Mouse (Mus musculus): Measurements from ENCODE around the gene Mettl7a2. TPM values are rescaled to one million over a fixed set of nuclear protein-coding genes. Genes with fewer than 3 reads are reported as not detected.
"Not testable (repeated sequence)": the region's sequence is repeated elsewhere in the genome, so short reads cannot be mapped to it uniquely, and the experiment has no call there.

Gene Mettl7a2
- polyA plus RNA-seq (2011; ENCODE audit: insufficient read depth, insufficient read length, low replicate concordance, missing spikeins) = not detected in 2 replicates

- no peak within 1 kb of the TSS for H3K27ac ChIP-seq (ENCODE audit: control insufficient read depth, insufficient read depth, low read depth, low read length, poor library complexity)
- no peaks in the 10 kb centered on the region for H3K4me1 ChIP-seq (ENCODE audit: control insufficient read depth, insufficient read depth, low read length)
- 88% methylated on average over 10 of the region's 10 CpGs for WGBS
- no peak for TF ChIP-seq POLR2A (IDR thresholded peaks at IDR 0.05; ENCODE audit: borderline replicate concordance, control insufficient read depth, low read depth, low read length)
- no peak for TF ChIP-seq CTCF (IDR thresholded peaks at IDR 0.05; ENCODE audit: control insufficient read depth, insufficient read depth, low read length)
- H3K4me3 ChIP-seq (replicated peaks; ENCODE audit: control insufficient read depth, low read depth, low read length) = no peak within 1 kb of the TSS
These were observed at the start of gene Mettl7a2, which contains the start of gene Methig1 for GRCm38 (mm10) chr15:100352711-100353250. Gene Mettl7a2, plus strand, starts transcription at chr15:100353200. Gene Methig1, plus strand, starts transcription at chr15:100353149.

GRCm38 (mm10) chr15:100303428-100304018 is 49.5 kb upstream of the Mettl7a2 start:
- Histone ChIP-seq H3K4me3 (replicated peaks; ENCODE audit: control insufficient read depth, low read depth, low read length) (peak overlapping the region; percentile 37), H3K4me1 (ENCODE audit: control insufficient read depth, insufficient read depth, low read length) (no peaks in the 10 kb centered on the region; the same call in 1 of the 2 replicates), H3K27ac (ENCODE audit: control insufficient read depth, insufficient read depth, low read depth, low read length, poor library complexity) (peak overlapping the region; percentile 64)
- no peak for TF ChIP-seq CTCF (IDR thresholded peaks at IDR 0.05; ENCODE audit: control insufficient read depth, insufficient read depth, low read length)
- no peak for TF ChIP-seq POLR2A (IDR thresholded peaks at IDR 0.05; ENCODE audit: borderline replicate concordance, control insufficient read depth, low read depth, low read length)
- 10% methylated on average over 8 of the region's 8 CpGs for WGBS

GRCm38 (mm10) chr15:100304019-100304991 is 48.7 kb upstream of the Mettl7a2 start, which contains the start of gene Mettl7a1:
Gene Mettl7a1, plus strand, starts transcription at chr15:100304140.
- peak; percentile 58; the same call in 1 of the 2 replicates for TF ChIP-seq POLR2A (IDR thresholded peaks at IDR 0.05; ENCODE audit: borderline replicate concordance, control insufficient read depth, low read depth, low read length)
- no peak for TF ChIP-seq CTCF (IDR thresholded peaks at IDR 0.05; ENCODE audit: control insufficient read depth, insufficient read depth, low read length)
- Histone ChIP-seq H3K4me1 (ENCODE audit: control insufficient read depth, insufficient read depth, low read length) (no peaks in the 10 kb centered on the region; the same call in 1 of the 2 replicates), H3K4me3 (replicated peaks; ENCODE audit: control insufficient read depth, low read depth, low read length) (peak within 1 kb of the TSS; percentile 79), H3K27ac (ENCODE audit: control insufficient read depth, insufficient read depth, low read depth, low read length, poor library complexity) (peak within 1 kb of the TSS; percentile 96)
- WGBS = under 1% methylated on average over 26 of the region's 30 CpGs

GRCm38 (mm10) chr15:100306201-100306600 is 46.8 kb upstream of the Mettl7a2 start:
- Histone ChIP-seq H3K27ac (ENCODE audit: control insufficient read depth, insufficient read depth, low read depth, low read length, poor library complexity) (no peak overlapping the region), H3K4me3 (replicated peaks; ENCODE audit: control insufficient read depth, low read depth, low read length) (no peak overlapping the region), H3K4me1 (ENCODE audit: control insufficient read depth, insufficient read depth, low read length) (no peaks in the 10 kb centered on the region; the same call in 1 of the 2 replicates)
- TF ChIP-seq POLR2A (IDR thresholded peaks at IDR 0.05; ENCODE audit: borderline replicate concordance, control insufficient read depth, low read depth, low read length) = no peak
- TF ChIP-seq CTCF (IDR thresholded peaks at IDR 0.05; ENCODE audit: control insufficient read depth, insufficient read depth, low read length) = no peak
- WGBS = 45% methylated on average over 2 of the region's 2 CpGs

- TF ChIP-seq CTCF (IDR thresholded peaks at IDR 0.05; ENCODE audit: control insufficient read depth, insufficient read depth, low read length) = peak; percentile 34
- not testable (repeated sequence) for H3K4me3 ChIP-seq (replicated peaks; ENCODE audit: control insufficient read depth, low read depth, low read length); H3K27ac ChIP-seq (ENCODE audit: control insufficient read depth, insufficient read depth, low read depth, low read length, poor library complexity); H3K4me1 ChIP-seq (ENCODE audit: control insufficient read depth, insufficient read depth, low read length)
- WGBS = 11% methylated on average over 11 of the region's 11 CpGs
These were observed 45.4 kb upstream of the Mettl7a2 start for GRCm38 (mm10) chr15:100307438-100308096.

- Histone ChIP-seq H3K27ac (ENCODE audit: control insufficient read depth, insufficient read depth, low read depth, low read length, poor library complexity) (no peak overlapping the region), H3K4me3 (replicated peaks; ENCODE audit: control insufficient read depth, low read depth, low read length) (no peak overlapping the region), H3K4me1 (ENCODE audit: control insufficient read depth, insufficient read depth, low read length) (no peaks in the 10 kb centered on the region)
- WGBS = 6% methylated on average over 2 of the region's 2 CpGs
- TF ChIP-seq CTCF (IDR thresholded peaks at IDR 0.05; ENCODE audit: control insufficient read depth, insufficient read depth, low read length) (no peak), POLR2A (IDR thresholded peaks at IDR 0.05; ENCODE audit: borderline replicate concordance, control insufficient read depth, low read depth, low read length) (no peak)
These were observed 40.7 kb upstream of the Mettl7a2 start for GRCm38 (mm10) chr15:100312346-100312745.

- no peak overlapping the region for H3K4me3 ChIP-seq (replicated peaks; ENCODE audit: control insufficient read depth, low read depth, low read length)
- H3K27ac ChIP-seq (ENCODE audit: control insufficient read depth, insufficient read depth, low read depth, low read length, poor library complexity) = no peak overlapping the region
- no peaks in the 10 kb centered on the region for H3K4me1 ChIP-seq (ENCODE audit: control insufficient read depth, insufficient read depth, low read length)
- TF ChIP-seq POLR2A (IDR thresholded peaks at IDR 0.05; ENCODE audit: borderline replicate concordance, control insufficient read depth, low read depth, low read length) (no peak), CTCF (IDR thresholded peaks at IDR 0.05; ENCODE audit: control insufficient read depth, insufficient read depth, low read length) (no peak)
- 92% methylated on average over 5 of the region's 5 CpGs for WGBS
These were observed 38.4 kb upstream of the Mettl7a2 start for GRCm38 (mm10) chr15:100314448-100315145.

- not testable (repeated sequence) for H3K27ac ChIP-seq (ENCODE audit: control insufficient read depth, insufficient read depth, low read depth, low read length, poor library complexity); H3K4me1 ChIP-seq (ENCODE audit: control insufficient read depth, insufficient read depth, low read length); H3K4me3 ChIP-seq (replicated peaks; ENCODE audit: control insufficient read depth, low read depth, low read length)
- WGBS = 20% methylated on average over 4 of the region's 4 CpGs
These were observed 34.9 kb upstream of the Mettl7a2 start for GRCm38 (mm10) chr15:100318014-100318671.
